Mouse (Mus musculus): ENCODE data around the gene Nudt16. TPM values are rescaled to one million over a fixed set of nuclear protein-coding genes. Genes with fewer than 3 reads are reported as not detected.
A peak's percentile ranks its signal among the peaks of the same experiment; 100 is the strongest.
"Not testable (repeated sequence)": the region's sequence is repeated elsewhere in the genome, so short reads cannot be mapped to it uniquely, and the experiment has no call there.

The Nudt16 gene
- 10 to 100 TPM; 30.8 to 33.1 TPM for polyA plus RNA-seq (2017; shearing (Covaris generic))

DNA sequence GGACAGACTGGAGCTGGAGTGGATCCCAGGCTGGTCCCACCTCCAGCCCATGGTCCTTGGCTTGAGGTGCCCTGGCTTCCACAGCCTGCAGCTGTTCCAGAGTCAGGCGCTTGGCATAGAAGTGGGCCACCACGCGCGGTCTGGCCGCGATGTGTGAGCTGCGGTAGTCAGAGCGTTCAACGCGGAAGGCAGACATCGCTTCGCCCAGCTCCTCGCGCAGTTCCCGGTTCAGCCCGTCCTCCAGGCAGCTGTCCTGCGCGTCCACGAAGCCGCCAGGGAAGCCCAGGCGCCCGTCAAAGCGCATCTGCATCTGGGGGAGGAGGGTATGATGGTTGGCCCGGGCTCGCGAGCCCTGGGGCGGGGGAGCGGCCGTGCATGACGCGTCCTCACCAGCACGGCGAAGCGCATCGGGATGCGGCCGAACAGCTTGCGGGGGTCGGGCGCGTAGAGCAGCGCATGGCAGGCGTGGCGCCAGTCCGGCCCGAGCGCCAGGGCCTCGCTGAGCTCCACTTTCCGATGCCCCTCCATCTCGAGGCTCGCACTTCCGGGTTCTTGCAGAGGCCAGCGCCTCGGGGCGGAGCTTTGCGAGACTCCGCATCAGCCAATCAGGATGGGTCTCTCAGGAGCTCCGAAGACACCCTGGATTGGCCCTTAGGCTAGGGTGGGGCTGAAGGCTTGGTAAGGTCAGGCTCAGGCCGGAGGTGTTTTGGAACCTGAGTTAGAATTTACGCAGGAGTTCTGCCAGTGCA lies at the start of gene Nudt16:
Gene Nudt16 (minus strand): TSS at position 572 of the 749 bp plus-strand sequence.
- ATAC-seq = peak; percentile 96

DNA sequence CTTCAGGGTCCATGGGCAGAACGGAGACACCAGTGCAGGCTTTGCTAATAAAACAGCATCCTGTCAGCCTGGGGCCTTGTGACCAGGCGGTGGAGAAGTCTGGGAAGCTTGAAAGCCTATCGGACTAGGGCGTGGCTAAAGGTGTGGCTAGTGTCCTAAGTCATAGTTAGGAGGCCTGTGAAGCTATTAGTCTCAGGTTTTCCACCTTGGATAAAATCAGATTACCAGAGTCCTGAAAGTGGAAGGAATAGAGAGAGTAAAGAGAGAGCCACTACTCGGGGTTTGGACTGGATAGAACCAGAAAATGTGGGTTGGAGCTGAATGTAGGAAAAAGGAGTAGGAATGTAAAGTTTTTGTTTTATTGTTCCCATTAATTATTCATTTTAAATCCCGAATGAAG lies 13.4 kb upstream of the Nudt16 start, which contains the start of gene 1700080E11Rik:
Gene 1700080E11Rik (minus strand): TSS at position 101 of the 400 bp plus-strand sequence.
- ATAC-seq = no peak

DNA sequence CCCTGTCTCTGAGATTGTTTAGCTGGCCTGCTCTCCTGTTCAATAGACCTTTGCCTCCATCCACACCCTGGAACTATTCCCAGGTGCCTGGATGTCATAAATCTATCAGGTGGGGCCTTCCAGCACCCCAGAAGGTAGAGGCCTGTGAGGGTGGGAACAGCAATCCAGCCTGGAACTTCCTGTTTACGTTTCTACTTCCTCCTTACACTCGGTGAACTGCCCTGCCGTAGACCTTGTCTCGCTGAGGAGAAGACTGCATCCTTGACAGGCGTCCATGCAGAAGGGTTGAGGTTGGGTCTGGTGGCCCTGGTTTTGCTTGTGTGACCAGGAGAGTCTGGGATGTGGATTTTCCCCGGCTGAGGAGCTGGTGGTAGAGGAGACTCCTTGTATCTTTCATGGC lies 7.6 kb upstream of the Nudt16 start:
- no peak for ATAC-seq

DNA sequence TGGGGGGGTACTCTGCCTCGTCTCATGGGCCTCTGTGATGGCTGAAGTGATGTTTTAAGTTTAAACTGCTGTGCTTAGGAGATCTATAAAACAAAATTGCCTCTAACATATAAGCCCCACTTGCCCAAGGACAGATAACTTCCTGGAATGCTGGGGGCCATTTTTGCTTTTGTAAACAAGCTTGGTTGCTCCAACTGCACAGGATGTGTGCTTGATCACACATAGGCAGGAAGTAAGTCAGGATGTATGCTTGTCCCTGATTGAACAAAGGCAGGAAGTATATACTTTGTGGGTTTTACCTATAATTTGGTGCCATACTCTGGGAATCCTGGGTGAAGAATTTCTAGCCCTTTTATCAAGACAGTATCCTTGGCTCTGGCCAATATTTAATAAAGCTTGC lies 4.8 kb upstream of the Nudt16 start:
- ATAC-seq = no peak

GRCm38 (mm10) chr9:105134536-105134935 lies 2.9 kb upstream of the Nudt16 start:
- no peak for ATAC-seq

DNA sequence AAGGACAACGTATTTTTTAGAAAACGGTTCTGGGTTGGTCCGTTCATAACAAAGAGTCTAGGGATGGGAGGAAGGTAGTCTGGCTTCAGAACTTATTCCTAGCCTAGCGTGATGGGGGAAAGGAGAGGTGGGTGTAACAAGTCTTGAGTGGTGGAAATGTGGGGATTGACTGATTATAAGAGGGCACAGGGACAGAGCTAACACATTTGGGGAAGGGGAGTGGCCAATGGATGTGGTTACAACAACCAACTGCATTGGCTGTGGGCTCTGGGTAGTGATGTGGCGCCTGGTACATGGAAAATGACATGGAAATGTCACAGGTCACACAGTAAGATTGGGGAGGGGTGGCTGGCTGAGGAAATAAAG lies 361 bp upstream of the Nudt16 start:
- ATAC-seq = peak; percentile 49

GRCm38 (mm10) chr9:105130331-105130730 lies 1.3 kb downstream of the Nudt16 start:
- no peak for ATAC-seq

DNA sequence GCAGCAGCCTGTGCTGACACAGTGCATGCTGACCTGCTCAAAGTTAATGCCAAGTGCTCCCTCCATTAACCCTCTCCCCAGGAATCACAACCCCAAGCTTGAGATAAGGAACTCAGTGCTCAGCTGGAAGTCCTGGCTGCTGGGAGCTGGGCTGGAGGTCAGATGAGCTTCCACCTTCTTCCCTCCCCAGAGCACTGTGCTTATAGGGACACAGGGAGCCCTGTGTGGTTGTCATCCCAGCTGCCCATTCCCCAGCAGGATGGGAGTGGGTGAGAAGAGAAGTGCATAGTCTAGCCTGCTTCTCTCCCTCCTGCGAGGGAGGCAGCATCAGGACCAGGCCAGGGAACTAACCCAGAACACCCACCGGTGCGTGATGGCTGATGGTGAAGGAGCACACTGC lies 6.4 kb downstream of the Nudt16 start:
- ATAC-seq = not testable (repeated sequence)

GRCm38 (mm10) chr9:105103893-105104292 lies 27.7 kb downstream of the Nudt16 start:
- no peak for ATAC-seq

DNA sequence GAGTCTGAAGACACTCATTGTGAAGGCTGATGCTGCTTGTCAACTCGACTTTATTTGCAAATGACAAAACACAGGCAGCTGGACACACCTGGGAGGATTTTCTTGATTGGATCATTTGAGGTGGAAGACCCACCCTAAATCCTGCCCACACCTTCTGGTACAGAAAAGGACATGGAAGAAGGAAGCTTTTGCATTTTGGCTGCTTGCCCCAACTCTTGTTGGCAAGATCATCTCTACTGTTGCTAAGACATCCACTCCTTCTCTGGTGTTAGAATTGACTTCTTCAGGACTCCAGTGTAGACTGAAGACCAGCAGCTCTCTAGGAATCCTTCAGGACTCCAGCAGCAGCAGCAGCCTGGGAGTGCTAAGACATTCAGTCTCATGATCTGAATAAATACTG lies 29.7 kb downstream of the Nudt16 start:
- ATAC-seq = no peak

DNA sequence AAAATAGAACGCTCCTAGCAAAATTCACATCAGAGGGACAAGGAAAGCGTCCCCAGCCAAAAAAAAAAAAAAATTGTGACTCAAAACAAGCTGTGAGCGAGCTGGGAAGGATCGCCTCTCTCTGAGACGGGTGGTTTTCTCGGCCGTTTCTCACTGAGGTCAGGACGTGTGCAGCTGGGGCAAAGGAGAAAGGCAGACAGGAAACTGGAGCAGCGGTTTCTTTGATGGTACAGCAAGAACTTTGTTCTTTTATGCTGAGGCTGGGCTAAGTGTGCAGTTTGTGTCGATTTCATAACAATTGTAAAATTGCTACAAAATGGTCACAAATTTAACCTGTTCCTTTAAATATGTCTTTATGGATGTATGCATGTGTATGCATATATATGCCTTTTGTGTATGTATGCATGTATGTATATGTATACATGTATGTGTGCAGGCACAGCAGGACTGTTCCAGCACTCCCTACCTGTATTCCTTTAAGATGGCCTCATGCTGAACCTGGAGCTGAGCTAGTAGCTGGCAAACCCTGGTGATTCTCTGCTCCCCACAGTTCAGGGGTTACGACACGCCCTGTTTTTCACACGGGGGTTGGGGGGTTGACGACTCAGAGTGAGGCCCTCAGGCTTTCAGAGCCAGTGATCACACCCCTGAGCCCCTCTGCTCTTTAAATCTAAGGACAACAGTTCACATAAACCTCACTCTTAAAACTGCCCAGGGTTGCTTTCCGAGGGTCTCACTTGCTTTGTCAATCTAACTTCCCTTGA lies 30.6 kb downstream of the Nudt16 start:
- ATAC-seq = peak; percentile 71

GRCm38 (mm10) chr9:105080246-105080645 lies 51.4 kb downstream of the Nudt16 start:
- ATAC-seq = no peak

Other genes with a start within 250 kb of the Nudt16 start
- 10 to 100 TPM; 25.5 to 29.2 TPM for gene Mrpl3, start 78.6 kb downstream of the Nudt16 start, polyA plus RNA-seq (2017; shearing (Covaris generic))
- not detected for gene 1700080E11Rik, start 13.3 kb upstream of the Nudt16 start, polyA plus RNA-seq (2017; shearing (Covaris generic))

Measured in CD4-positive, CD25-positive, alpha-beta regulatory T cell, adult 4 months (primary cell).